ENCODE assay signal across 10 mouse cellular contexts in the genomic region with DNA sequence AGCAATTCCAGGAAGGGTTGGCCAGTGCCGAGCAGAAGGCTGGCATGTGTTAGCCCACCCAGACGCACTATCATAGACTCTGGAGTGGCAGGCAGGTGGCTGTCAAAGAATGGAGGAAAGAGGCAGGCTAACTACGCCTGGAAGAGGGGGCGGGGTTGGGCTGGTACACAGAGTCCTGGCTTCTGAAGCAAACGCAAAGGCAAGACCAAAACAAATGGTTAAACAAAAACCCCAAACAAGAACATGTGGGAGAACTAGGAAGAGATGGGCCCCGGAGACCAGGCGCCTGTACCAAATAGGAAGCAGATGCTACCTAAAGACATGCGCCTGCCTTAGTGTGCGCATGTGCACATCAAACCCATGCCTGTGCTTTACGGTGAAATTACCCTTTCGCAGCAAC. TPM values are rescaled to one million over a fixed set of nuclear protein-coding genes. Genes with fewer than 3 reads are reported as not detected.
DNase-seq lines count a peak whose midpoint lies in the region; ATAC-seq and TF ChIP-seq lines count a peak whose summit lies in the region.
"Had no signal": no experiment of that assay in that cellular context is flagged by ENCODE, and none has a peak within 500 bp of the region (broad histone marks: within the 10 kb centered on the region; RNA-seq: fewer than 3 reads in every experiment).

No protein-coding gene starts in this region.

- no peak overlapping the region for H3K27ac ChIP-seq in heart, embryonic 10.5 days
- peak overlapping the region; percentile 92 for H3K27ac ChIP-seq in limb, embryonic 10.5 days
- H3K27ac ChIP-seq in stomach, postnatal 0 days (replicated peaks), result no peak overlapping the region
- H3K27ac ChIP-seq in thymus, adult 2 months (ENCODE audit: control insufficient read depth, insufficient read depth, low read length), result no peak overlapping the region

- no peaks in the 10 kb centered on the region for H3K27me3 ChIP-seq in heart, embryonic 10.5 days (ENCODE audit: insufficient read depth, poor library complexity, severe bottlenecking)
- H3K27me3 ChIP-seq in limb, embryonic 10.5 days (ENCODE audit: low read depth, poor library complexity, severe bottlenecking), result no peaks in the 10 kb centered on the region
- no peaks in the 10 kb centered on the region for H3K27me3 ChIP-seq in stomach, postnatal 0 days (ENCODE audit: control insufficient read depth, insufficient read depth, low read length)
- H3K27me3 ChIP-seq in thymus, adult 2 months (ENCODE audit: control insufficient read depth, insufficient read depth, low read length), result peaks cover 6% of the 10 kb centered on the region; the same call in 1 of the 2 replicates

- no peak for TF ChIP-seq POLR2A in thymus, adult 2 months (IDR thresholded peaks at IDR 0.05; ENCODE audit: control insufficient read depth, extremely low read depth, insufficient read depth, low read length, poor library complexity)

- peak; percentile 38 for DNase-seq in heart, embryonic 10.5 days (ENCODE audit: low spot score)
- no peak for DNase-seq in heart, postnatal 4 days
- peak; percentile 16 for DNase-seq in retina, postnatal 1 day
- DNase-seq in retina, embryonic 14.5 days (ENCODE audit: low spot score), result no peak
- peak; percentile 49 for DNase-seq in limb, embryonic 10.5 days (ENCODE audit: low spot score)
- DNase-seq in stomach, postnatal 0 days (ENCODE audit: low spot score), result no peak
- DNase-seq in adrenal gland, postnatal 10 days, result no peak
- DNase-seq in thymus, adult 2 months, result no peak
- DNase-seq: thymus, postnatal 36 days had no signal

- H3K4me3 ChIP-seq in heart, embryonic 10.5 days, result no peak overlapping the region
- H3K4me3 ChIP-seq in limb, embryonic 10.5 days, result peak overlapping the region; percentile 62
- no peak overlapping the region for H3K4me3 ChIP-seq in stomach, postnatal 0 days (ENCODE audit: low read depth, low read length)
- H3K4me3 ChIP-seq in thymus, adult 2 months (ENCODE audit: control insufficient read depth, insufficient read depth, low read length), result no peak overlapping the region
- H3K4me3 ChIP-seq: megakaryocyte, embryonic 14.5 days had no signal

- H3K36me3 ChIP-seq in heart, embryonic 10.5 days, result no peaks in the 10 kb centered on the region
- no peaks in the 10 kb centered on the region; the same call in 1 of the 2 replicates for H3K36me3 ChIP-seq in limb, embryonic 10.5 days
- no peaks in the 10 kb centered on the region for H3K36me3 ChIP-seq in stomach, postnatal 0 days (ENCODE audit: control insufficient read depth, insufficient read depth, low read length)
- H3K36me3 ChIP-seq in thymus, adult 2 months (ENCODE audit: control insufficient read depth, insufficient read depth, low read length), result no peaks in the 10 kb centered on the region

- TF ChIP-seq EP300 in stomach, postnatal 0 days (optimal IDR thresholded peaks at IDR 0.05), result no peak

- no peak for ATAC-seq in stomach, postnatal 0 days (ENCODE audit: low FRiP score, low TSS enrichment)

- no peaks in the 10 kb centered on the region for H3K9me3 ChIP-seq in heart, embryonic 10.5 days
- no peaks in the 10 kb centered on the region for H3K9me3 ChIP-seq in limb, embryonic 10.5 days (replicated peaks)
- H3K9me3 ChIP-seq in stomach, postnatal 0 days (ENCODE audit: control insufficient read depth, low read length), result no peaks in the 10 kb centered on the region
- H3K9me3 ChIP-seq: megakaryocyte, embryonic 14.5 days had no signal

- H3K9ac ChIP-seq in stomach, postnatal 0 days (ENCODE audit: low read length), result no peak overlapping the region

- TF ChIP-seq CTCF in stomach, postnatal 0 days (IDR thresholded peaks at IDR 0.05; ENCODE audit: low read depth), result no peak
- no peak for TF ChIP-seq CTCF in thymus, adult 2 months (IDR thresholded peaks at IDR 0.05; ENCODE audit: borderline replicate concordance, control insufficient read depth, extremely low read depth, insufficient read depth, low read length, poor library complexity)

- WGBS in heart, embryonic 10.5 days, result 72% methylated on average over 11 of the region's 11 CpGs
- 39% methylated on average over 11 of the region's 11 CpGs for WGBS in limb, embryonic 10.5 days
- 66% methylated on average over 11 of the region's 11 CpGs for WGBS in stomach, postnatal 0 days
- 79% methylated on average over 11 of the region's 11 CpGs for WGBS in thymus, adult 2 months

- H3K4me2 ChIP-seq in stomach, postnatal 0 days (replicated peaks; ENCODE audit: low read depth), result peak overlapping the region; percentile 42; the same call in 1 of the 2 replicates

- H3K4me1 ChIP-seq in heart, embryonic 10.5 days, result peaks cover 5% of the 10 kb centered on the region; the same call in 1 of the 2 replicates
- H3K4me1 ChIP-seq in limb, embryonic 10.5 days, result peaks cover 26% of the 10 kb centered on the region
- H3K4me1 ChIP-seq in stomach, postnatal 0 days (replicated peaks; ENCODE audit: control insufficient read depth, insufficient read depth), result no peaks in the 10 kb centered on the region
- 0 out of 2 replicates have a peak, but pooled peaks cover 2% of the 10 kb centered on the region for H3K4me1 ChIP-seq in thymus, adult 2 months (replicated peaks; ENCODE audit: control insufficient read depth, insufficient read depth, low read length)

RNA-seq across cellular contexts. Expression of gene Rftn2, which starts 2.5 kb away (rescaled TPM):
- 3.4 TPM in 2 replicates for polyA plus RNA-seq in heart, embryonic 10.5 days (2016; fragmentation: Nextera tagmentation; extraction: Ambion mirVana)
- 10 to 100 TPM; 13.7 to 15.0 TPM for total RNA-seq in heart, postnatal 4 days (2021)
- 13.4 and 25.4 TPM in 2 replicates for polyA plus RNA-seq in limb, embryonic 10.5 days (2016; fragmentation: Nextera tagmentation; extraction: Ambion mirVana)
- polyA plus RNA-seq in stomach, postnatal 0 days (2015; fragmentation: Nextera tagmentation; extraction: Ambion mirVana), result 3.0 TPM in 2 replicates
- 10 to 100 TPM; 14.2 to 19.7 TPM for total RNA-seq in adrenal gland, postnatal 10 days (2021)
- 0.48 and 0.55 TPM in 2 replicates for polyA plus RNA-seq in thymus, adult 2 months (2012; rRNA removed)

RNA-seq across cellular contexts. Expression of gene Mars2, which starts 12.9 kb away (rescaled TPM):
- polyA plus RNA-seq in heart, embryonic 10.5 days (2016; fragmentation: Nextera tagmentation; extraction: Ambion mirVana), result 3.6 and 4.0 TPM in 2 replicates
- 1 to 10 TPM; 5.1 to 5.5 TPM for total RNA-seq in heart, postnatal 4 days (2021)
- 2.5 and 2.8 TPM in 2 replicates for polyA plus RNA-seq in limb, embryonic 10.5 days (2016; fragmentation: Nextera tagmentation; extraction: Ambion mirVana)
- polyA plus RNA-seq in stomach, postnatal 0 days (2015; fragmentation: Nextera tagmentation; extraction: Ambion mirVana), result 1.7 and 2.0 TPM in 2 replicates
- total RNA-seq in adrenal gland, postnatal 10 days (2021), result 1 to 10 TPM; 5.0 to 5.8 TPM
- polyA plus RNA-seq in thymus, adult 2 months (2012; rRNA removed), result 4.9 and 5.6 TPM in 2 replicates

Comparison
In these comparisons a context has a peak if more than half of its experiments do, and no peak if none do; other contexts are left out.
1. DNase-seq: peak in heart, embryonic 10.5 days (single experiment), retina, postnatal 1 day (single experiment) and limb, embryonic 10.5 days (single experiment); none in heart, postnatal 4 days (single experiment), retina, embryonic 14.5 days (single experiment), stomach, postnatal 0 days (single experiment), adrenal gland, postnatal 10 days (single experiment) and thymus, adult 2 months (single experiment).